Comparison of ENCODE assay signal across 7 mouse cellular contexts in genomic region chr13:38144962-38145713, GRCm38 (mm10). TPM values are rescaled to one million over a fixed set of nuclear protein-coding genes. Genes with fewer than 3 reads are reported as not detected.
DNase-seq lines count a peak whose midpoint lies in the region; ATAC-seq and TF ChIP-seq lines count a peak whose summit lies in the region.

No protein-coding gene starts in this region.

- no peaks in the 10 kb centered on the region for H3K36me3 ChIP-seq in limb, embryonic 12.5 days
- no peaks in the 10 kb centered on the region for H3K36me3 ChIP-seq in midbrain, postnatal 0 days (ENCODE audit: insufficient read depth, low read length)

- H3K27me3 ChIP-seq in limb, embryonic 12.5 days, result peaks cover 43% of the 10 kb centered on the region
- H3K27me3 ChIP-seq in midbrain, postnatal 0 days (ENCODE audit: insufficient read depth, low read length), result peaks cover 8% of the 10 kb centered on the region; the same call in 1 of the 2 replicates

- no peaks in the 10 kb centered on the region for H3K9me3 ChIP-seq in limb, embryonic 12.5 days
- H3K9me3 ChIP-seq in midbrain, postnatal 0 days (ENCODE audit: low read length), result no peaks in the 10 kb centered on the region

- peak overlapping the region; percentile 1; the same call in 1 of the 2 replicates for H3K27ac ChIP-seq in limb, embryonic 12.5 days
- no peak overlapping the region for H3K27ac ChIP-seq in midbrain, postnatal 0 days (ENCODE audit: low read depth, low read length)

- no peak for ATAC-seq in limb, embryonic 12.5 days (ENCODE audit: insufficient number of reproducible peaks, insufficient read depth, low FRiP score, low TSS enrichment, low read depth)
- ATAC-seq in midbrain, postnatal 0 days (ENCODE audit: low FRiP score), result no peak

- peak; percentile 39 for DNase-seq in embryo, embryonic 11 days
- DNase-seq in forelimb bud, embryonic 11.5 days (ENCODE audit: low read depth, low spot score), result peak; percentile 57
- DNase-seq in midbrain, postnatal 0 days (ENCODE audit: low spot score), result no peak
- DNase-seq in spleen, adult 12 weeks (ENCODE audit: low spot score), result no peak
- no peak for DNase-seq in cerebellum, postnatal 25 days
- DNase-seq in natural killer cell, adult 2 months (ENCODE audit: low spot score in 2 of 2), result no peak

- peak overlapping the region; percentile 48 for H3K4me2 ChIP-seq in limb, embryonic 12.5 days
- peak overlapping the region; percentile 21 for H3K4me2 ChIP-seq in midbrain, postnatal 0 days (ENCODE audit: low read depth, low read length, poor library complexity, severe bottlenecking)

- peak overlapping the region; percentile 21 for H3K4me3 ChIP-seq in limb, embryonic 12.5 days (replicated peaks)
- no peak overlapping the region for H3K4me3 ChIP-seq in midbrain, postnatal 0 days (ENCODE audit: low read depth, low read length)

- H3K9ac ChIP-seq in limb, embryonic 12.5 days (replicated peaks), result no peak overlapping the region
- H3K9ac ChIP-seq in midbrain, postnatal 0 days (replicated peaks; ENCODE audit: low read length, poor library complexity, severe bottlenecking), result no peak overlapping the region

- no peak for TF ChIP-seq CTCF in midbrain, postnatal 0 days (IDR thresholded peaks at IDR 0.05)

- 0 out of 2 replicates have a peak, but pooled peaks cover 10% of the 10 kb centered on the region for H3K4me1 ChIP-seq in limb, embryonic 12.5 days (replicated peaks)
- no peaks in the 10 kb centered on the region for H3K4me1 ChIP-seq in midbrain, postnatal 0 days (ENCODE audit: insufficient read depth, low read length)

- 5% methylated on average over 20 of the region's 20 CpGs for WGBS in limb, embryonic 12.5 days
- 13% methylated on average over 20 of the region's 20 CpGs for WGBS in midbrain, postnatal 0 days

RNA-seq across cellular contexts. Expression of gene Dsp, which starts 6.0 kb away (rescaled TPM):
- polyA plus RNA-seq in limb, embryonic 12.5 days (2016; fragmentation: Nextera tagmentation; extraction: Ambion mirVana), result 4.8 and 5.3 TPM in 2 replicates
- 1.1 and 2.7 TPM in 2 replicates for total RNA-seq in midbrain, postnatal 0 days (2014; rRNA removed)
- polyA plus RNA-seq in midbrain, postnatal 0 days (2015; fragmentation: Nextera tagmentation; extraction: Ambion mirVana), result 0.07 and 0.11 TPM in 2 replicates

RNA-seq across cellular contexts. Expression of gene Snrnp48, which starts 59.6 kb away (rescaled TPM):
- 38.3 and 43.8 TPM in 2 replicates for polyA plus RNA-seq in limb, embryonic 12.5 days (2016; fragmentation: Nextera tagmentation; extraction: Ambion mirVana)
- 9.6 and 10.5 TPM in 2 replicates for total RNA-seq in midbrain, postnatal 0 days (2014; rRNA removed)
- polyA plus RNA-seq in midbrain, postnatal 0 days (2015; fragmentation: Nextera tagmentation; extraction: Ambion mirVana), result 17.8 and 21.2 TPM in 2 replicates

Comparison
In these comparisons a context has a peak if more than half of its experiments do, and no peak if none do; other contexts are left out.
1. DNase-seq: peak in embryo, embryonic 11 days (single experiment) and forelimb bud, embryonic 11.5 days (single experiment); none in midbrain, postnatal 0 days (single experiment), spleen, adult 12 weeks (single experiment), cerebellum, postnatal 25 days (0 of 2) and natural killer cell, adult 2 months (0 of 2).